Mouse (Mus musculus) forebrain, embryonic 12.5 days (tissue): ENCODE measurements at regions not wholly inside any gene's neighbourhood (a gene's known extent, or its start where the extent isn't known, plus 50 kb on each side); places are given as distances from the start of the nearest gene placed in this dataset.

ENCODE experiments used
- ATAC-seq: fragments of 200-750 bp; cut with Nextera tagmentation; 2 replicates; pipeline ENCODE4 v1.8.0; 2017; ENCODE audit warnings: moderate TSS enrichment; ENCODE audit not compliant: low FRiP score
- H3K27ac ChIP-seq: fragments of 300-500 bp; sonication (generic); 2 replicates; pipeline ENCODE4 v1.5.1; 2016; ENCODE audit warnings: mild to moderate bottlenecking
- H3K27me3 ChIP-seq: fragments of 300-500 bp; sonication (generic); 2 replicates; pipeline ENCODE4 v1.6.1; 2016; ENCODE audit warnings: mild to moderate bottlenecking
- H3K36me3 ChIP-seq: fragments of 300-500 bp; sonication (generic); replicated peaks from 2 replicates; pipeline ENCODE4 v1.6.1; 2016; ENCODE audit warnings: mild to moderate bottlenecking
- H3K4me1 ChIP-seq: fragments of 300-500 bp; sonication (generic); 2 replicates; pipeline ENCODE4 v1.6.1; 2016
- H3K4me2 ChIP-seq: fragments of 300-500 bp; sonication (generic); 2 replicates; pipeline ENCODE4 v1.6.1; 2016; ENCODE audit warnings: mild to moderate bottlenecking, moderate library complexity
- H3K4me3 ChIP-seq: fragments of 300-500 bp; sonication (generic); replicated peaks from 2 replicates; pipeline ENCODE4 v1.5.1; 2016; ENCODE audit warnings: mild to moderate bottlenecking
- H3K9ac ChIP-seq: fragments of 300-500 bp; sonication (generic); 2 replicates; pipeline ENCODE4 v1.6.1; 2016; ENCODE audit warnings: mild to moderate bottlenecking
- H3K9me3 ChIP-seq: fragments of 300-500 bp; sonication (generic); 2 replicates; pipeline ENCODE4 v1.6.1; 2016
- WGBS: fragments of 180-500 bp; shearing (Covaris S2); methylation state at CpG from one replicate; pipeline ENCODE4 v1.1.7; 2016; 5-methylcytosine and 5-hydroxymethylcytosine counted together

DNA sequence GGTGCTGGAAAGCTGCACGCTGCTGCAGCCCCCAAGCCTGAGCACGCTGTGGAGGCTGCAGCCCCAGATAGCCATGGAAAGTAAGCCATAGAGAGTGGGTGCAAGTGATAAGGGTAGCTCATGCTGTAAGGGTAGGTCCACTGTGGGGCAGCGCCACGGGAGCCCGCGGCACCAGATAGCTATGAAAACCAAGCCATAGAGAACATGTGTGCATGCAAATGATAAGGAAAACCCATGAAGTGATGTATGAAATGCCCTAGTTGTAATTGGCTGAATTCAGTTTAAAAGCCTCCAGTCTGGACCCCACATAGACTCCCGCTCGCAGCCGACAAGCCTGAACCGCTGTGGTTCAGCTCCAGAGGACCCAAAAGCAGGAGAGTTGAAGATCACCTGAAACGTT lies 58.8 kb upstream of the L3mbtl3 start:
- WGBS, result 92% methylated on average over 11 of the region's 11 CpGs
- no peak for ATAC-seq

DNA sequence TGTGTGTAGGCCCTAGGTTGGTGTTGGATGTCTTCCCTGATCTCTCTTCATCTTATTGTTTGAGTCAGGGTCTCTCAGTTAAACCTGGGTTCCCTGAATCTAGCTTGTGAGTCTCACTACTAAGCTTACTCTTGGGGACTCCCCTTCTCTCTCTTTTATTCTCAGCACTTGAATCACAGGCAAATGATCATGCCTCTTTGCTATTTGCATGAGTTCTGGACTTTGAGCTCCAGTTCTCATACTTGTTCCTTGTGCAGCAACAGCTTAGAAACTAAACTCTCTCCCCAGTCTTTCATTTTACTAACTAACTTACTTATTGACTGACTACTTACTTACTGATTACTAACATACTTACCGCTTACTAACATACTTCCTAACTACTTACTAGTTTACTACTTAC lies 64.9 kb upstream of the L3mbtl3 start:
- Histone ChIP-seq H3K36me3 (no peaks in the 10 kb centered on the region), H3K9me3 (no peaks in the 10 kb centered on the region), H3K4me2 (no peak overlapping the region), H3K4me1 (no peaks in the 10 kb centered on the region), H3K27ac (no peak overlapping the region), H3K4me3 (no peak overlapping the region), H3K27me3 (no peaks in the 10 kb centered on the region), H3K9ac (no peak overlapping the region)
- 98% methylated on average over 1 of the region's 1 CpGs for WGBS
- no peak for ATAC-seq

More for the DNA sequence above, 58.8 kb upstream of the L3mbtl3 start:
- Histone ChIP-seq H3K27ac (no peak overlapping the region), H3K9me3 (no peaks in the 10 kb centered on the region), H3K4me1 (no peaks in the 10 kb centered on the region), H3K9ac (no peak overlapping the region), H3K27me3 (no peaks in the 10 kb centered on the region), H3K4me2 (no peak overlapping the region), H3K4me3 (no peak overlapping the region), H3K36me3 (no peaks in the 10 kb centered on the region)

- Histone ChIP-seq H3K9me3 (no peaks in the 10 kb centered on the region), H3K27ac (no peak overlapping the region), H3K36me3 (no peaks in the 10 kb centered on the region), H3K4me2 (no peak overlapping the region), H3K4me1 (no peaks in the 10 kb centered on the region), H3K4me3 (no peak overlapping the region), H3K27me3 (no peaks in the 10 kb centered on the region), H3K9ac (no peak overlapping the region)
- no peak for ATAC-seq
- WGBS, result 46% methylated on average over 4 of the region's 4 CpGs
These were observed 108.5 kb upstream of the L3mbtl3 start for GRCm38 (mm10) chr10:26484311-26484710.

- ATAC-seq, result no peak
- Histone ChIP-seq H3K4me3 (no peak overlapping the region), H3K27ac (no peak overlapping the region), H3K36me3 (no peaks in the 10 kb centered on the region), H3K4me2 (no peak overlapping the region), H3K9me3 (no peaks in the 10 kb centered on the region), H3K4me1 (no peaks in the 10 kb centered on the region), H3K27me3 (no peaks in the 10 kb centered on the region), H3K9ac (no peak overlapping the region)
- WGBS, result 91% methylated on average over 5 of the region's 5 CpGs
These were observed 115.6 kb upstream of the L3mbtl3 start for GRCm38 (mm10) chr10:26491351-26491750.

DNA sequence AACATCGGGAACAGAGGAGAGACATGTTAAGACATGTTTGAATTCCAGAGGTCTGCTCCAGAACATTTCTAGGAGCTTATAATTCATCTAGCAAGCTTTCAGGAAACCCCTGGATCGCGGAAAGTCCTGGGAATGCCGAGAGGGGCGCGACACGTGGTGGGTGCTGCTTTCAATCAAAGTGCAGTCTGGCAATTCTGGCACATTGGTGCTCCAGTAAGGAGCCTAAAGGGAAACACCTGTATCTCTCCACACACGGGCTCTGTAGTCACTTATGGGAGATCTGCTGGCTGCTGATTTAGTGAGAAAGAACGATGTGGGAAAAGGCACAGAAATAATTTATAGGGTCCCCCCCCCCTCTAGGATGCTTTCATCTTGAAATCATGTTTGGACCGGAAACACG lies 116.4 kb upstream of the L3mbtl3 start:
- H3K36me3 ChIP-seq, result no peaks in the 10 kb centered on the region
- no peak overlapping the region for H3K9ac ChIP-seq
- no peak overlapping the region for H3K27ac ChIP-seq
- H3K4me3 ChIP-seq, result no peak overlapping the region
- H3K4me2 ChIP-seq, result no peak overlapping the region
- no peak for ATAC-seq
- no peaks in the 10 kb centered on the region for H3K9me3 ChIP-seq
- no peaks in the 10 kb centered on the region for H3K27me3 ChIP-seq
- H3K4me1 ChIP-seq, result no peaks in the 10 kb centered on the region
- WGBS, result 79% methylated on average over 11 of the region's 11 CpGs

DNA sequence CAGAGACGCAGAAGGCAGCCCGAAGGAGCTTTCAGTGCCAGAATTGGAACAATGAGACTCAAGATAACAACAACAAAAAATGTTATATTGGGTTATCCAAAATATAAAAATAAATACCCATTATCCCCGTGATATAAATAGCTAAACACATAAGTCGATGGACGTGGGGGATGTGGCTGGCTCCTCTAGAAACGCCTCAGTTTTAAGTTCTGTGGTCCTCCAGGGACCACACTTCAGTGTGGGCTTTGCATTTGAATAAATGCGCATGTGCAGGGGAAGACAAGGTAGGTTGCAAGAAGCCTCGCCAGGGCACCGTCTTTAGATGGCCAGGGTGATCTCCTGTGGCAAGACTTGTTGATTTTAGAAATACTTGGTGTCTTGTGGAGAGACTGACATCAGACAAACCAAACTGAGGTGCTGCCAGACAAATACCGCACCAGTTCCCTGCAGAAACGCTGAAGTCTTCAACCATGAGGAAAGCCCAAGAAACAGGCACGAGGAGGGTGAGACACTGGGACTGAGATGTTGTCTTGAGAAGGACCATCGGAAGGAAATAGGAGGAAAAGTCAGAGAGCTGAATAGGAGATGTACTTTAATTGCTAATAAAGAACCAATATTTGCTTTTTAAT lies 117.2 kb upstream of the L3mbtl3 start:
- no peaks in the 10 kb centered on the region for H3K9me3 ChIP-seq
- H3K27ac ChIP-seq, result no peak overlapping the region
- no peak for ATAC-seq
- no peaks in the 10 kb centered on the region for H3K36me3 ChIP-seq
- H3K27me3 ChIP-seq, result no peaks in the 10 kb centered on the region
- no peak overlapping the region for H3K4me3 ChIP-seq
- WGBS, result 88% methylated on average over 13 of the region's 13 CpGs
- no peaks in the 10 kb centered on the region for H3K4me1 ChIP-seq
- H3K9ac ChIP-seq, result no peak overlapping the region
- H3K4me2 ChIP-seq, result no peak overlapping the region

GRCm38 (mm10) chr10:26493801-26494200 lies 118.0 kb upstream of the L3mbtl3 start:
- 96% methylated on average over 2 of the region's 2 CpGs for WGBS
- no peaks in the 10 kb centered on the region for H3K4me1 ChIP-seq
- ATAC-seq, result no peak
- no peaks in the 10 kb centered on the region for H3K9me3 ChIP-seq
- no peak overlapping the region for H3K4me3 ChIP-seq
- no peaks in the 10 kb centered on the region for H3K27me3 ChIP-seq
- no peak overlapping the region for H3K4me2 ChIP-seq
- H3K27ac ChIP-seq, result no peak overlapping the region
- H3K36me3 ChIP-seq, result no peaks in the 10 kb centered on the region
- no peak overlapping the region for H3K9ac ChIP-seq

- Histone ChIP-seq H3K9me3 (no peaks in the 10 kb centered on the region), H3K36me3 (no peaks in the 10 kb centered on the region), H3K4me1 (no peaks in the 10 kb centered on the region), H3K27me3 (no peaks in the 10 kb centered on the region), H3K9ac (no peak overlapping the region), H3K4me2 (no peak overlapping the region), H3K27ac (no peak overlapping the region), H3K4me3 (no peak overlapping the region)
- WGBS, result 68% methylated on average over 9 of the region's 9 CpGs
- peak; percentile 20; the same call in 1 of the 2 replicates for ATAC-seq
These were observed 118.6 kb upstream of the L3mbtl3 start for GRCm38 (mm10) chr10:26494380-26494781.

DNA sequence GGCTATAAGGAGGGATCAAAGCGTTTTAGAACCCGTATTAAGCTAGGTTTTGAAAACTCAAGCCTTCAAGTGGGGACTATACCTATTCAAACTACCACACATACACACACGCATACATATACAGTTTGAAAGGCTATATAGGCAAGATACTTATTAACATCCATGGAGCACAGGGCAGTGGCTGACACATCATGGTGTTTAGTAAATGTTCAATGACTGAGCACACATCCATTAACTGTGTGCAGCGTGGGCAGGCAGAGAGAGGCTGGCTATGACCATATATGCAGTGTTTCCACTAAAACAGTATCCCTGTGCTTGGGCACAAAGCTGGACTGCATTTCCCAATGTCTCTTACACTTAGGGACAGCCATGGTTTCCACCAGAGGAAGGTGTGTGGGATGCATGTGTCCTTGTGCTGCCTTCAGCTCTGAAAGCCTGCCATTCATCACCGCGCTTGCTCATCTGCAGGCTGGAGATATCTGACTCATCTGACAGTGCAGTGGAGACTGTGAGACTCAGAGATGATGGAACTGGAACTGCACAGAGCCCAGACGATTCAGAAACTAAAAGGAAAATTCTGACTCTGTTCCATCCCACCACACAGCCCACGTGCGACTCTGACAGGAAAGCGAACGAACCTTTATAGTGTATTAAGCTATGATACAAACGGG lies 124.6 kb upstream of the L3mbtl3 start:
- H3K9ac ChIP-seq, result no peak overlapping the region
- no peak for ATAC-seq
- H3K4me1 ChIP-seq, result no peaks in the 10 kb centered on the region
- H3K4me2 ChIP-seq, result no peak overlapping the region
- 83% methylated on average over 12 of the region's 12 CpGs for WGBS
- H3K27ac ChIP-seq, result no peak overlapping the region
- H3K4me3 ChIP-seq, result no peak overlapping the region
- no peaks in the 10 kb centered on the region for H3K36me3 ChIP-seq
- H3K27me3 ChIP-seq, result no peaks in the 10 kb centered on the region
- H3K9me3 ChIP-seq, result no peaks in the 10 kb centered on the region

DNA sequence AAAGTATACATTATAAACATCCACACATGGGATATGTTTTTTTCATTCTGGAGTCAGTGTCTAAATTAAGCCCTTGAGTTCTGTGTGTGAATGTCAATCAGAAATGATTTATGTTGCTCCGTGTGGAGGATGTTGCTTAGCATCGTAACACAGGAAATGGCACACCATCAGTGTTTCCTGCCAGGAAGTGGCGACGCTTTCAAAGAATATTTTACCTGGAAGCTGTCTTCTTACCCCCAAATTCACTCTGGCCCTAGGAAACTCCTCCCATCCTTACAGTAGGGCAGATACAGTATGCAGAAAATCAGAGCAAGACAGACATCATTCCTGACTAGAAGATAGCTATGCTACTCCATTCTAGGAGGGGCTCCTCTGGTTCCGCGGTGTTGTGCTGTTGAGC lies 145.1 kb upstream of the L3mbtl3 start:
- Histone ChIP-seq H3K4me2 (no peak overlapping the region), H3K4me1 (no peaks in the 10 kb centered on the region), H3K27ac (no peak overlapping the region), H3K9ac (no peak overlapping the region), H3K27me3 (no peaks in the 10 kb centered on the region), H3K36me3 (no peaks in the 10 kb centered on the region), H3K9me3 (no peaks in the 10 kb centered on the region), H3K4me3 (no peak overlapping the region)
- WGBS, result 88% methylated on average over 6 of the region's 6 CpGs
- ATAC-seq, result no peak

DNA sequence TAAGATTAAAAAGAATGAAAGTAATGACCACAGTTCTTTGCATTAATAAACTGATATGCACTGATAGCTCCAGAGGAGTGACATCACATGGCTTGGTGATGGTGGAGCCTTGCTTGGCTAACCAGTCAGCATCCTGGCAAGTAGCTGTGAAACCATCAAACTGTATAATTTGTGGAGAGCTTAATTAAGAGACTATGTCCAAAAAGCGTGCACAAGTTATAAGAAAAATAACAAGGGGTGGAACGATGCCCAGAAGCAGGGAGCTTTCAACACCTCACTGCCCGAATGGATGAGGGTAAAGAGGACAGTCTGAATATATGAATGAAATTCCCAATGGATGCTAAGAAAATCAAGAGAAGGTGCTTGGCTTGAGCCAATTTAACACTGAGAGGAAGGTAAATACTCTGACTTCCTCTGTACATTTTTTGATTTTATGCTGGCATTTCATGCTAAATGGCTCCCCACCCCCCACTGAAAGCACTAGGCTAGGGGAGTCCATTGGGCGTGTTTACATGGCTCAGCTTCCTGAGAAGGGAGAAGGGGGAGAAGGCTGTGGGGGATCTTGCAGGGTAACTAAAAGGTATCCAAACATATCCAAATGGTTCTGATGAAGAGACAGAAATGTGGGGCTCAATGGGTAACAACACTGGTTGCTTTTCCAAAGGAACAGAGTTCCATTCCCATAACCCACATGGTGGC lies 150.2 kb upstream of the L3mbtl3 start:
- no peaks in the 10 kb centered on the region for H3K36me3 ChIP-seq
- H3K4me3 ChIP-seq, result no peak overlapping the region
- H3K27ac ChIP-seq, result no peak overlapping the region
- no peaks in the 10 kb centered on the region for H3K4me1 ChIP-seq
- no peaks in the 10 kb centered on the region for H3K27me3 ChIP-seq
- H3K4me2 ChIP-seq, result no peak overlapping the region
- H3K9me3 ChIP-seq, result no peaks in the 10 kb centered on the region
- no peak overlapping the region for H3K9ac ChIP-seq
- no peak for ATAC-seq
- WGBS, result 83% methylated on average over 4 of the region's 4 CpGs

DNA sequence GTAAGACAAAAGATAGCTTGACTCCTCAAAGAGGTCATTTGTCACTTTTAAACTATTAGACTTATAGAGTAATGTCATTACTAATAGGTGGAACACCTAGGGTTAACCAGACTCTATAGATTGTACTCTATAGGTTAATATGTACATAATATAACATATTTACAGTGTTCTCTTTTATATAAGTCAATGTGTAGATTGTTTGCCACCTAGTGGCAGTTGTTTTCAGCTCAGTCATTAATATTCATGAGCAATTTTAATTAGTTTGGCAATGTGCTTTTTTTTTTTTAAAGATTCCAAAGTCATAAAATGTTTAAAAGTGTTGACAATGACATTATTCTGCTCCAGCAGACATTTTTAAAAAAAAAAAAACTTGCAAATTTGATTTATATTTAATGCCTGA lies 164.4 kb upstream of the L3mbtl3 start:
- H3K4me2 ChIP-seq, result no peak overlapping the region
- H3K4me1 ChIP-seq, result no peaks in the 10 kb centered on the region
- H3K36me3 ChIP-seq, result no peaks in the 10 kb centered on the region
- H3K27ac ChIP-seq, result no peak overlapping the region
- ATAC-seq, result no peak
- H3K9me3 ChIP-seq, result no peaks in the 10 kb centered on the region
- H3K9ac ChIP-seq, result no peak overlapping the region
- H3K4me3 ChIP-seq, result no peak overlapping the region
- no peaks in the 10 kb centered on the region for H3K27me3 ChIP-seq

- no peaks in the 10 kb centered on the region for H3K36me3 ChIP-seq
These were observed 168.3 kb upstream of the L3mbtl3 start for GRCm38 (mm10) chr10:26544061-26544460.

More at GRCm38 (mm10) chr10:26544061-26544460, 168.3 kb upstream of the L3mbtl3 start:
- WGBS, result 96% methylated on average over 1 of the region's 1 CpGs
- no peak overlapping the region for H3K27ac ChIP-seq
- no peak overlapping the region for H3K9ac ChIP-seq
- no peaks in the 10 kb centered on the region for H3K4me1 ChIP-seq
- H3K4me2 ChIP-seq, result no peak overlapping the region
- no peaks in the 10 kb centered on the region for H3K9me3 ChIP-seq
- no peaks in the 10 kb centered on the region for H3K27me3 ChIP-seq
- no peak for ATAC-seq
- H3K4me3 ChIP-seq, result no peak overlapping the region
